Mouse (Mus musculus): ENCODE measurements around the gene Pepd.

Pepd gene

DNA sequence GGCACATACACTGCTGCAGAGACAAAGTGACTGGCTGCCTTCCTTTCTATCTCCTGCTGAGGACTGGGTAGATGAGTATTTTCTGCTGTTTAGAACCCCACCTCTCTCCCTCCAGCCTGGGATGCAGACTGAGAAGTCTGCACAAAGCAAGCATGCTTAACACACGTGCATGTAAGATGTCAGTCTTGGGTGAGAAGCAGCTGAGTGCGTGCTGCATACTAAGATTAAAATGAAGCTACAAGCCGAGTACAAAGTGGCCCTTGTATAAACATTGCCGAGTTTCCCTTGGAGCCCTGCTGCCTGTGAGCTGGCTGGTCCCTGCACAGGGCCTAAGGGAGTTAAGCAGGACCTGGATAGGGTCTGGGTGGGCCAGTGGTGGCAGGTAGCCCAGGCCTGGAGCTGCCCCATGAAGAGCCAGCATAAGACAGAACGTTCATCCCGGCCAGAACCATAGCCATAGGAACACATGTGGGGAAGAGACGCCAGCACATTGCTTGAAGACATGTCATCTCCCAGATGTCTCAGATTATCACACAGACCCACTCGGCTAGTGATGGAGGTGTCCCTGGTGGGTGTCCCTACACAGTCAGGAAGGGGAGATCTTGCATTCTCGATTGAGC is 115.7 kb downstream of the Pepd start:
- DNase-seq (ENCODE audit: low read depth), result no peak

DNA sequence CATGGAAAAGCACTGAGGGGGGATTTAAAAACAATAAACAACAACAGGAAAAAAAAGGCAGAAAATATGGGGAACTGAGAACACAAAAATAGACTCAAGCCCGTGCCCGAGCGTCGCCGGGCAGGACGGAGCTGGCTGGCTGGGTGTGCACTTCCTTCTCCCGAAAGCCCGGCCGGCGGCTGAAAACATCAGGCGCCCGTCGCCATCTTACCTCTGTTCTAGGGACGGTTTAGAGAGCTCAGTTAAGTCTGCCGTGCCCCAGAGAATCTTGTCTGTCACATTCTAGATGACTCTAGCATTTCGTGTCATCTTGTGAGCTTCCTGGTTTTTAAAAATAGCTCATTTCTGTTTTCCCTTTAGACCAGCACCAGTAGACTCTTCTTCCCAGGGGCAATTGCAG is 116.4 kb downstream of the Pepd start:
- DNase-seq (ENCODE audit: low read depth), result no peak

DNA sequence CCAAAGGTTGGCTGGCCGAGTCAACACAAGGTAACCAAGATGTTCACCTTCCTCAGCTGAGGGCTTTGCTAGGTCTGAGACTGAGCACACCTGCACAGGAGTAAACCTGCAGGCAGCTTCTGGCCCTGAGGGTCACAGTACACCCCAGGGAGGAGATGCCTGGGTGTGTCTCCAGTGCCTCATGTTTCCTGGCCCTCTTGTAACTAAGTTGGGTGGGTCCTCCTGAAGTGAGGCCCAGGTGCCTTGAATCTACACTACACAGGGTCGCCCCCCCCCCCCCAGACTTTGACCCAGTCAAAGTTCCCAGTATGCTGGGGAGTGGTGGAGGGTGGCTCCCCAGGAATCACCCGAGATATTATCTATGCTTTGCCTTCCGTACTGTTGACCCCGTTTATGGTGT is 117.0 kb downstream of the Pepd start:
- DNase-seq (ENCODE audit: low read depth), result no peak

DNA sequence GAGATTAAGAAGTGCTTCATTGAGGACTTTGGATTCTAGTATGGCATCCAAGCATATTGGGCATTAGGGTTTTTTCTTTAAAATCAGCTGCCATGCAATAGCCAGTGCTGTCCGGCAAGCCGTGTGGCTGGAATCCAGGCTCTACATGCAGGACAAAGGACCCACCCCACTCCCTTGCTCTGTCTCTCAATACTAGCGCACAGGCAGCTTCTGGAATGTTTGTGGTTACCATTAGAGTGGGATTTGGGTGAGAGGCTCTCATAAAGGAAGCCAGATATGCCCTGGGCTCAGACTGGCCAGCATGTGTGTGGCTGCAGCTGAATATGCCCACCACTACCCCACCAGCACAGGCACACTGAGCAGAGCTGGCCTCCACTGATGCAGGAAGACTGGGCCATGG is 117.5 kb downstream of the Pepd start:
- DNase-seq (ENCODE audit: low read depth), result no peak

DNA sequence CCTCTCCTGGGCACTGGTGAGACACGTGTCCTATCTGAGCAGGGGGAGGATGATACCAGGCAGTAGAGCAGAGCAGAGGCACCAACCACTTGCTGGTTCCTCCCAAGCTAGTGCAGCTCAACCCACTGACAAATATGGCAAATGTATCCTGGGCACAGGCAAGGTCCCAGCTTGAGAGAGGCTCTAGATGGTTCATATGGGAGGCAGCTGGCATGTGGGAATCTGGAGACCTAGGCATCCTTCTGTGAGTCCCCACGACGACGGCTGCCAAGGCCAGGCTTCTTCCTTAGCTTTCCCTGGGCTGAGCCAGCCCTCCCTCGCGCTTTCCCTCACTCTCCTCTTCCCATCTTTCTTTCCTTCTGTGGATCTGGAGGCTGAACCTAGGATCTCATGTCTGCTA is 118.4 kb downstream of the Pepd start:
- no peak for DNase-seq (ENCODE audit: low read depth)

DNA sequence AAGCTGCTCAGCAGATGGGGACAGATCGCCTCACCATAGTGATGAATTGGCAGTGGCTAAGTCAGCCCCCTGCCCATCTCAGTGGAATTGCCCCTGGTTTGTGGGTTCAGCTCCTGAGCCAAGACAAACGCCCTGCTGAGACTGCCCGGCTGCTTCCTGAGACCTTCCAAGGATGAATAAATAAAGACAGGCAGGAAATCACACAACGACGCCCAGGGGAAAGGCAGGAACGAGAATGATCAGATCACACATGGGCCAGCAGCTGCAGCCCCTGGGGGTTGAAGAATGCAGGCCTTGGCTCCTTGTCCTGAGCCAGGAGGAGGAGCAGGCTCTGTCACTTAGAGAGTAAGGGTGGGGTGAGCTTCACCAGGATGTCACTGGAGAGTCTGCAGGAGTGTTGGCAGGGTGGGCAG is 123.0 kb downstream of the Pepd start:
- no peak for DNase-seq (ENCODE audit: low read depth)

DNA sequence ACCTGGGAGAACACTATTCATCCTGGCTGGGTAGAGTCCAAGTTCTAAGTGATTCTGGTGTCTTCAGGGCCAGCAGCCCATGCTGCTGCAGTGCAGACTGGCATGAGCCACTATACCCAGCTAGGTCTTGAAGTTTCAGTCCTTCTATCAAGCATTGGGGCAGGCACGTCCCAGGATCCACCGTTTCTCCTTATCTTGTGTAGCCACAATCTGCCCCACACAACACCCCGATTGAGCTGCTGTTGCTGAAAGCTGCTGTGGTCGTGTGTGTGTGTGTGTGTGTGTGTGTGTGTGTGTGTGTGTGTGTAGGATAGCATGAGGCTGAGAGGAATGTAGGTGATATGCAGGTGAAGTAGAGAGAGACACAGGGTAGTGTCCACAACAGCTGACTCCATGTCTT is 123.4 kb downstream of the Pepd start:
- no peak for DNase-seq (ENCODE audit: low read depth)

DNA sequence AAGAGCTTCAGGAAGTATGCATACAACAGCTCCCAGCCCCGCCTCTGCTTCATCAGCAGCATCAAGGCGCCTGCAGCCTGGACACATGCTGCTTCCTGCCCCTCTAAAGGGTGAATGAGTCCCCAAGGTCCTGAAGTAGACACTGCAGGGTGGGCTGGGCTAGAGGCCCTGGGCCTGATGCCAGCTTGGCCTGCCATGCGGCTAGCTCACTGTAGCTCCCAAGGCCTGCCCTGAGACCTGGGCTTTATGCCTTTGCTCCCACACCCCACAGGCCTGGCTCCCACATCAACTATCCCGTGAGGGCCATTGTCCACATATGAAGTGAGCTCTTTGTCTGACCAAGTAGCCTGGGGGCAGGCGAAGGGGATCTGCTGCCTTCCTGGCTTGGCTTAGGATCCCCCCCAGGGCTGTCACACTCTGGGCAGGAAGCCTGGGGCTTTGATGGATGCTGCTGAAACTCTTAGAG is 124.1 kb downstream of the Pepd start:
- DNase-seq (ENCODE audit: low read depth), result peak; percentile 91

DNA sequence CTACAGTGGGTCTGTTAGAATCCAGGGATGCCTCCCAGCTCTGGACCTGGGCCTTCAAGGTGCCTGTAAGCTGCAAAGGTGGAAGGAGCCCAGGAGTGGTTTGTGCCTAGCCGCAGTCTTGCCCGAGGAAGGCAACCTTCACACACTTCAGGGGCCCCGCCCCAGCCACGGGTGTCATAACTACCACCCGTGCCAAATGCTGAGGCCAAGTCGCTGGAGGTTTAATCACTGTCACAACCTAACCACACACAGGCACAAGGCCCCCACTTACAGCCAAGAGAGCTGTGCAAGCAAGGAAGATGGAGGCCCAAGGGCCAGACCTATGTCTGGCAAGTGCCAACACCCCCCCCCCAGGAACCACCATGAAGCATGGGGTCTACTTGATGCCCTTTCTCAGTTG is 125.2 kb downstream of the Pepd start:
- no peak for DNase-seq (ENCODE audit: low read depth)

DNA sequence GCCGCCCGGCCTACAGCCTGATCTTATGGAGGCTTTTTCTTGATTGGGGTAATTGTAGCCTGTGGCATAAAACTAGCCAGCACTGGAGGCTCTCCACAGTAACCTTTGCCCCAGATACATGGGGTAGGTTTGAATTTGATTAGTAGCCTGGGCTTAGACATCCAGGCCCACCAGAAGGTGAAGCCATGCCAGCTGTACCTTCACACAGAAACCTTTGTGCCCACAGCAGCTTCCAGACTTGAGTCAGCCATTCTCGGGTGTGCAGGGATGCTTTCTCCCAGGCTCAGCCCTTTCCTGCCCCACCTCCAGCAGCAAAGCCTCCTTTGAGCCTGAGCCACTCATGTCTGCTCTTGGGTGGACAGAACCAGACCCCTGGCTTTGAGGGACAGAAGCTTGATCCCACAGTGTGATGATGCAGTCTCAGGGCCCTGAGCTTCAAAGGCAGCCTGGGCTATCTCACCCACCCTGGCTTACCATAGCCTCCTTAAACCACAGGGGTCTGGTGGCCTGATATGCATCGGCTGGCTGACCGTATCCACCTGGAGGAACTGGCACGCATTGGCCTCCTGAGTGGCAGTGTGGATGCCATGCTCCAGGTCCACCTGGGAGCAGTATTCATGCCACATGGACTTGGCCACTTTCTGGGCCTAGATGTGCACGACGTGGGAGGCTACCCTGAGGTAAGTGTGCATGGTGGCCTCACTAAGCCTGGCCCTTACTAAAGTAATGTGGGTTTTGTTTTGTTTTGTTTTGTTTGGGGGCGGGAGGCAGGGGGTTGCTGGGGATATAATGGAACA is 128.2 kb downstream of the Pepd start:
- no peak for DNase-seq (ENCODE audit: low read depth)

DNA sequence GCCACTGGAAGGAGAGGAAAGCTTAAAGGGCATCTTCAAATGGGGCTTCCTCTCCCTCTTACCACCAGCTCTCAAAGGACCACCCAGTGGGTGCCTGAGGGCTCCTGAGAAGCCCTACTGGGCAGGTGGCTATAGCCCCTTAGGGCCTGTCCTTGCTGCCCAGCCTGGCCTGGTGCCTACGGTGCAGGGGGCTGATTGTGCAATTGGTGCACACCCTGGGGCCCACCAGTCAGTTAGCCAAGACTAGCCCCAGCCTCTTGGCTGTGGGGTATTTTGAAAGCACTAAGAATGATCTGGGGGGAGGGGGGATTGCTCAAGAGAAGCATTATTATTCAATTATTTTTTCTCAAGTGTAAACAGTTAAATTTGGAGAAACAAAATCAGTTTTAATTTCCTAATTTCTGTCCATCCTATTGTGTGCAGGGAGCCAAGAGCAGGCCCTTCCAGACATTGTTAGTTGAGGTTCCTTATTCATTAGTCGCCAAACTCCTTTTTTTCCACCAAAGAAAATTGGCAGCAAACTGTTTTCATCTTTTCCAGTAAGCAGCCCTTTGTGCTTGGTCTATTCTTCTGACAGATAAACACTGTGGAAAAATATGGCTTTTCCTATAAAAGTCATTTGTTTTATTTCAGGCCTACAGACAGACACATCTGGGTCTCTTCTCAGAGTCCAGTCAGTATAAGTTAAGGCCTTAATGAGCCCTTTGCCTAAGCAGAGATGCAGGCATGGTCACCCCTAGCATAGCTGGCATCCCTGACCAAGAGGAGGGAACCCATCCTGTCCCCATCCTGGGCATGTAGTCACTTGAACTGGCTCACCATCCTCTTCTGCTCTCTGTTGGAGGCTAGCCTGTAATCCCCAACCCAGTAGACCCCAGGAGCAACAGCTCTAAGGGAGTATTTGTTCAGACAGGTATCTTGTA is 129.4 kb downstream of the Pepd start:
- no peak for DNase-seq (ENCODE audit: low read depth)

DNA sequence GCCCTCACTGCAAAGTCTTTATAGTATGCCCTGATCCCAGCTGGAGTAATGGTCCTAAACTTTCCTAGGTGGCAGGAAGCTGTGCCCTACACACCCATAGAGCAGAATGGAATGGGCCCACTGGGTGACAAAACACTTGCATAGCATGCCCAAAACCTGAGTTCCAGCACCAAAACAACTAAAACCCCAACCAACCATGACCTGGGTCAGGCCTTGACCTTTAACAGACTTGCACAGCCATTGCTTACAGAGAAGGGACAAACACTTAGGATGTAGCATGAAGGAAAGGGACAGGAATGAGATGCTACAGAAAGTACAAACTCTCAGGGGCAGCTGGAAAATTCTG is 130.0 kb downstream of the Pepd start:
- no peak for DNase-seq (ENCODE audit: low read depth)

DNA sequence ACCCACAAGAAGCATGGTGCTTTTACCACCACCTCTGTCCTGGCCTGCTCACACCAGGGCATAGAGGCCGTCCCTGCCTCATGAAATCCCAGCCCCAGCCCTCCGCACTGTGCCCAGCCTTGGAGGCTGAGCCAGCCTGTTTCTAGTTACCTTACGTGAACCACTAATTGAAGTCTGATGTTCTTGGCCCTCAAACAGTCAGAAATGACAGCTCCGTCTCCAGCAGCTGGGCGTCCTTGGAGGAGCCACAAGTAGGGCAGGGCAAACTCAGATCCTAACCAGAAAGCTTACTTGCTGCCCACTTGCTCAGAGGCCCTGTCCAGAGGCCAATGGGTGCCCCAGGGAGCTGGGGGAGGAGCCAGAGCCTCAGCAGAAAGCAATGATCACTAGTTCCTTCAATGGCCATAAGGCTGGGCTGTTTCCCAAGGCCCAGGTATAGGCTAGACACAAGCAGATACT is 130.6 kb downstream of the Pepd start:
- peak; percentile 92 for DNase-seq (ENCODE audit: low read depth)

DNA sequence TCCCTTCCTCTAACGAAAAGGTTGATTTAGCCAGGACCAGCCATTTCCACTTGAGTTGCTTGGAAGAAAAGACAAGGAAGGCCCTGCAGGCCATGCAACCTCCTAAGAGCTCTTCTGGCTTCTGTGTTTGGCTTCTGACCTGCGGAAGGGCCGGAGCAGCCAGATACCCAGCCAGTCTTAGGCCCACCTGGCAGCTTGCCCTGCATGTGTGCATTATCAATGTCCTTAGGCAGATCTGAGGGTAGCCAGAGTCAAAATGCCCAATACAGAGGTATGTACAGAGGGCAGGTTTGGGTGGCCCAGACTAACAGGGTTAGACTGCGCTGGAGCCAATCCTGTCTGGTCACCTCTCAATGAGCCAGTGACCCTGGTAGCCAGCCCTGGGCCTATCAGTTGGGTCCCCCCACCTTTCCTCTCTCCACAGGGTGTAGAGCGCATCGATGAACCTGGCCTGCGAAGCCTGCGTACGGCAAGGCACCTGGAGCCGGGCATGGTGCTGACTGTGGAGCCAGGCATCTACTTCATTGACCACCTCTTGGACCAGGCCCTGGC is 131.2 kb downstream of the Pepd start:
- DNase-seq (ENCODE audit: low read depth), result no peak

DNA sequence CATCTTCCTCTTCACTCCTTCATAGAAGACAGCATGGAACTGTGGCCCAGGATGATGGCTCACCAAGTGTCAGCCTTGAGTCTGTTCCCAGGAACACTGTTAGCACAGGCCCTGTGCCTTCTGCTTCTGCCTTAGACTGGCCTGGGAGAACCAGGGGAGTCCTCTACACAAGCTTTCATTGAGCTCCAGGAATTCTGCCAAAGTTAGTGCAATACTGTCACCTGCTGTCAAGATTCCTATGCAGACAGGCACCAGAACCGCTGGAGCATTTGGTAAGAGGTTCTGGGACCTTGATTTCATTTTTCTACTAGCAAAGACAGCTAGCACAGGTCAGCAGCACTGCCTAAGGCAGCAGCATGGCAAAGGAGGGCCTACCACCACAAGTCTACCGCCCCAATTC is 132.5 kb downstream of the Pepd start:
- no peak for DNase-seq (ENCODE audit: low read depth)

DNA sequence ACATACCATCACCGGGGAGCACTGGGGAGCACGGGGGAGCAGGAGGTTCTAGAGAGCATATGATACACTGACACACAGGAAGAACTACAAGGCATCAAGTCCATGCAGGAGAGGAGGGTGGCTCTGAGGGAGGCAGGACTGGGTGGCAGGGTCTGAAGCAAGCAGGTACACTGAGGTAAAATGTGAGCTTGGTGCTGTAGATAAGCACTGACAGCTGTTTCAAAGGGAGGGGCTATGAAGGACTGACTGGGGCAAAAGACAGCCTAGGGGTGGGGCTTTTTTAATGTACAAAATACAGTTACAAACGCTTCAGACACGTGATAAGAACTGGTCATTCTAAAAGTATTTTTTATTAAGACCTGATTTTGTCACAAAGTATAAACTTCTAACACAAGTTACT is 133.9 kb downstream of the Pepd start:
- no peak for DNase-seq (ENCODE audit: low read depth)

DNA sequence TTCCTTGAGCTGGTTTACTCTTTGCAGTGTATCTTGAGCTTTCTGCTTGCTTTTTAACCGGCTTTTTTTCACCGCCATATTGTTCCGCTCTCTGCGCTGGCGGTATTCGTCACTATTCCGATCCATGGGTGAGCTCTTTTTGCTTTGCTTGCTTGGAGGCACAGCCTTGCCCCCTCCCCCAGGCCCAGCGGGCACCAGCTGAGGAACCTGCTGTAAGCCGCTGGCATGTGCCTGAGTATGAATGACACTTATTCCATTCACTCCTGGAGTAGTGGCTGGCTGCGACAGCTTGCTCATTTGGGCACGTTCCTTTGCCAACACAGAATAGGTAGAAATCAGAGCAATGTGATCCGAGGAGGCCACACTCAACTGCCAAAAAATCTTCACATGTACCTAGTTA is 138.4 kb downstream of the Pepd start:
- DNase-seq (ENCODE audit: low read depth), result no peak

DNA sequence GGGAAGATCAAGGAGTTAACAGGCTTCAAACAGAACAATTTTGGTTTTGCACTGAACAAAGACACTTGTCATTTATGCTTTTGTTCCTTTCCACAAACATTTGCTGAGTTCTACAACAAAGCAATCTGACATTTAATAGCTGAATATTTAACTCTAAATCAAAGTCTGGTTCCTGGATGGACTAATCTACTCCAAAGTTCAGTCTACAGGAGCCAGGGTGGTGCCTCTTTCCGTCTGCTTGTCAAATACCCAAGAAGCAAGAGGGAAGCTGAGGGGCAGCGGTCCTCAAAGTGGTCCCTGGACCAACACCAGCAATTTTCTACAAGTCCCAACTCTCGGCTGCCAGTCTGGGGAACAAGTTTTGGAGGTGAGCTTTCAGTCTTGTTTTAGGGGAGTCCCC is 141.0 kb downstream of the Pepd start:
- DNase-seq (ENCODE audit: low read depth), result no peak

DNA sequence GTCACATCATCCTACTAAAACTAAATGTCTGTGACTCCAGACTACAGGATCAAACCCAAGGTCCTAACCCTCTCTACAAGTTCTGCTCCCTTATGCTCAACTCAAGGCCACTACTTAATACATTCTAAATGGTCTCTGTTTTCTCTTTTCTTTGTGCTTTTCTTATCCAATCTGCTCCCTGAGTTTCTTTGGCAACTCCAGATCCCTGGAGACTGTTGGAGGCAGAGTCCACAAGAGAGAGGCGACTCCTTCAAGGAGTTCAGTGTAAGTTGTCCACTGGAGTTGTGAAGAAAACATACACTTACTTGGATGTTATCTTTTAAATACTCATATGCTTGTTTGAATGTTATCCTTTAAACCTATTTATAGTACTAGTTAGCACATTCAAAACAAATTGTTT is 142.1 kb downstream of the Pepd start:
- DNase-seq (ENCODE audit: low read depth), result no peak

DNA sequence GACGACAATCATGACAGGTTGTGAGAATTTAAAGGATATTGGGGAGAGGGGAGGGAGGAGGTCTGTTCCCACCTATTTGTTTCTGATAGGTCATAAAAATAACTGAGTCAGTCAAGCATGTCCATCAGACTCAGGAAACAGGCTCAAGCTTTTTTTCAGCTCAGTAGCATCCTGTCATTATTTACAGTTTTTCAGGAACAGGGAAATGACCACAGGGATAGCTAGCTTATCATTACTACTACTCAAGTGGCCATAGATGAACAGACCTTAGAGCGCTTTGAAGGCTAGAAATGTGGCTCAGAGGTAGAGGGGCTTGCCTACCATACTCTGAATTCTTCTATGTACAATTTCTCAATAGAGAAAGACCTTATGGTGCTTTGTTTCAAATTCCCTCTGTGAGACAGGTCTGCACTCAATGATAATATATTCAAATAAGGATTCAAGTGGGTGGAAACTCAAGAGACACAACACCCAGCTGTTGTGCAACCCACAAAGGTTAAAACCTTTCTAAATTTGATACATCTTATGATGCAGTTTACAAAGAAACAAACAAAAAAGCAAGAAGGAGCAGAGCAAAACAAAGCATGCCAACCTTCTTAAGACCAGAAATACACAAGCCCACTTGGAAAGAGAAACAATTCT is 142.9 kb downstream of the Pepd start:
- no peak for DNase-seq (ENCODE audit: low read depth)

DNA sequence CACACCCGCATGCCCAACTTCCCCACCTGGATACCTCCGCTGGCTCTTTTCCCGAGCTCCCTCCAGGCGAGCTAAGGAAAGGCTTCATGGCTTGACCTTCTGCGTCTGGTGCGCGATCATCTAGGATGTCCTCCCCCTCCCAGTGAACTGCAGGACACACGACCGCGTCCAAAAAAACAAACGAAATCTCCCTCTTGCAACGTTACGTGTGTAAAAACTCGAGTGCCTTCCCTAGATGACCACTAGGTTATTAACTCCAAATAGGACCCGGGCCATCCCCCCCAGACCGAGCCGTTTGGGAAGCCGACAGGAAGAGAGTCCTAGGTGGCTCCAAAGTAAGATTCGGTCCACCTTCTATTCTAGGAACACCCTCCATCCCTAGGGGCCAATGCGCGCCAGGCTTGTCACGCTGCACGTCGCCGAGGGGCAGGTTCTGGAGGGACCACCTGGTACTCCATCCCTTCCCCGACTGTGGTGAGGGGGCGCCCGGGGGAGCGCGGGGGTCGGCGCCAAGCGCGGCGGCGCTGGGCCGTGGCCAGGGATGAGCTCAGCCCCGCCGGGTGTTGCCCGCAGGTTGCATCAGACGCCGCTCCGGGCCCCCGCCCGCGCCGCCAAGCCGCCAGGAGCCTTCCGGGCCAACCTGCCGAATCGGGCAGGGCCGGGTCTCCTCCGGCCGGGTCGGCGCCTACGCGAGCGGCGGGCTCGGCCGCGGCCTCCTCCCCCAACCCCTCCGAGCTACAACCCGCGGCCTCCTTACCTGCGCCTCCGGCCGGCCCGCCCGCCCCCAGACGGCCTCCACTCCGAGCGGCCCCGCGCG is 143.6 kb downstream of the Pepd start:
- DNase-seq (ENCODE audit: low read depth), result no peak

Measured in fibroblast of lung, adult 2 months (primary cell).